Mouse (Mus musculus) ES-Bruce4 (cell line): ENCODE results near the gene Mgll. TPM values are rescaled to one million over a fixed set of nuclear protein-coding genes. Genes with fewer than 3 reads are reported as not detected.

ENCODE experiments used
- H3K27ac ChIP-seq: 2 replicates; pipeline ENCODE4 v1.5.1; 2012; ENCODE audit warnings: low read length, inconsistent platforms; ENCODE audit not compliant: insufficient read depth
- H3K27me3 ChIP-seq: 2 replicates; pipeline ENCODE4 v1.6.1; 2012; ENCODE audit warnings: mild to moderate bottlenecking, low read length, inconsistent platforms; ENCODE audit not compliant: control insufficient read depth, poor library complexity, insufficient read depth, severe bottlenecking
- H3K36me3 ChIP-seq: 2 replicates; pipeline ENCODE4 v1.6.1; 2012; ENCODE audit warnings: inconsistent platforms, mild to moderate bottlenecking, low read length, moderate library complexity; ENCODE audit not compliant: control insufficient read depth, poor library complexity, insufficient read depth, severe bottlenecking
- H3K4me1 ChIP-seq: one replicate; pipeline ENCODE4 v1.8.1; 2011; ENCODE audit warnings: low read length; ENCODE audit not compliant: control insufficient read depth, insufficient read depth
- H3K4me3 ChIP-seq: 2 replicates; pipeline ENCODE4 v1.5.1; 2011; ENCODE audit warnings: low read depth, mild to moderate bottlenecking, low read length
- H3K9ac ChIP-seq: 2 replicates; pipeline ENCODE4 v1.6.1; 2012; ENCODE audit warnings: low read depth, mild to moderate bottlenecking, inconsistent platforms; ENCODE audit not compliant: poor library complexity, severe bottlenecking
- H3K9me3 ChIP-seq: replicated peaks from 2 replicates; pipeline ENCODE4 v1.6.1; 2012; ENCODE audit warnings: mild to moderate bottlenecking, low read length, inconsistent platforms; ENCODE audit not compliant: control insufficient read depth, poor library complexity, insufficient read depth, severe bottlenecking
- CTCF ChIP-seq: IDR thresholded peaks from one replicate; pipeline ENCODE4 v1.8.1; 2011; ENCODE audit warnings: low read depth, low read length
- EP300 ChIP-seq: IDR thresholded peaks from 2 replicates; pipeline ENCODE4 v1.6.1; 2011; ENCODE audit warnings: low read depth, low read length; ENCODE audit not compliant: insufficient read depth
- POLR2A ChIP-seq: IDR thresholded peaks from one replicate; pipeline ENCODE4 v1.8.1; 2011; ENCODE audit warnings: low read length; ENCODE audit not compliant: insufficient read depth
- polyA plus RNA-seq: library from polyadenylated mRNA; stranded (reverse); fragments of >200 nt; gene quantifications from 2 replicates; pipeline ENCODE4 v1.2.4, GENCODE M21; 2011; ENCODE audit warnings: low read depth; ENCODE audit not compliant: missing spikeins, insufficient read depth, insufficient read length

The Mgll gene
- polyA plus RNA-seq, 1 experiment: 3.4 TPM

DNA sequence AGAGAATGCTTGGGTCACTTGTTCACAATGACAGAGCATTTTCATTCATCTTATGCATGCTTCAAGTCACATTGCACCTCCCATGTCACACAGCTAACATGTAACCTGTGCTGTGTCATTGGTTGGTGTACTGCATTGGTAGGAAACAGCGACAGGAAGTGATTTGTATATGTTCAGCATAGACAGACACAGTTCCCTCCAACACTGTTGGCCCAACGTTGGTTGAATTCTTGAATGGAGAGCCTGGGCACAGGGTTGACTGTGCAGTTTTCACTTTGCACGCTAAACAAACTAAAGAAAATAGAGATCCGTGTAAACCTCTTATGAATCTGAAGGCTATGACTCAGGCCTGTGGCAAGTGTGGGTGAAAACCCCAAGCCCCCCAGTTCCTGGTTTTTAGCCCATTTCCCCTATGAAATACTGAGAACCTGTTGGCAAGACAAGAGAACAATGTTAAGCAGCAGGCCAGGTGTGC lies 10.0 kb upstream of the Mgll start:
- Histone ChIP-seq H3K27ac (no peak overlapping the region), H3K9ac (no peak overlapping the region), H3K27me3 (peaks cover 2% of the 10 kb centered on the region; the same call in 1 of the 2 replicates), H3K9me3 (no peaks in the 10 kb centered on the region), H3K4me1 (no peaks in the 10 kb centered on the region), H3K4me3 (no peak overlapping the region), H3K36me3 (no peaks in the 10 kb centered on the region)
- TF ChIP-seq CTCF: no peak
- TF ChIP-seq POLR2A: no peak
- no peak for TF ChIP-seq EP300

DNA sequence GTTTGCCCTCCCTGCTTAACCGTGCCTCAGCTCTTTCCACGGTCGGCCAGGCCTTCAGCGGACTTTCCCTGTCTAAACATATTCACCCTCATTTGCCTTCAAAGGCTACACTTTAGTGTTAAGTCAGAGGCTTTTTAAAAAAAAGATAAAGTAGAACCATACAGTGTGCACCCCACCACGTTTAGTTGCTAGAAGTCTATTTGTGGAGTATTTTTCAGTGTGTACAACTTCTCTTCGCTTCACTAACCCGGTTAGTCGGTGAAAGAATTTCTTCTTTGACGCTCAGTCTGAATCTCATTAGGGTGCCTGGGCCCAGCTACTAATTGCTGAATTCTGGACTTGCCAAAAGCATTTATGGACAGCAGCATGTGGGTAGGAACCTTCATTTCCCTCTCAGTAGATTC lies 8.8 kb upstream of the Mgll start:
- H3K9ac ChIP-seq: no peak overlapping the region
- TF ChIP-seq CTCF: no peak
- TF ChIP-seq POLR2A: no peak
- no peaks in the 10 kb centered on the region for H3K4me1 ChIP-seq
- H3K27me3 ChIP-seq: peaks cover 2% of the 10 kb centered on the region; the same call in 1 of the 2 replicates
- no peaks in the 10 kb centered on the region for H3K9me3 ChIP-seq
- H3K4me3 ChIP-seq: no peak overlapping the region
- no peaks in the 10 kb centered on the region for H3K36me3 ChIP-seq
- no peak overlapping the region for H3K27ac ChIP-seq

DNA sequence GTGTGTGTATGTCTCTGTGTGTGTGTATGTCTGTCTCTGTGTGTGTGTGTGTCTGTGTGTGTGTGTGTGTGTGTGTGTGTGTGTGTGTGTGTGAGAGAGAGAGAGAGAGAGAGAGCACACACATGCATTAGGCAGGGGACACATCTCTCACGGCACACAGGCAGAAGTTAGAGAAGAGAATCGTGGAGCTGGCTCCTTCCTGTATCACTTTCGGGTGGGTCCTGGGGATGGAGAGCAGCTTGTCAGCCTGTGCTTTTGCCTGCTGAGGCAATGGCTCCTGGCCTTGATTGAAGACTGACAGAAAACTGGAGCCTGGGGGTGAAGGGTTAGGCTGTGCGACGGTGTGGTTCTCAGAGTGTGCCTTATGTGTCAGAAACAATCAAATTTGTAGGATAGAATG lies 8.2 kb upstream of the Mgll start:
- no peak for TF ChIP-seq CTCF
- no peak for TF ChIP-seq EP300
- no peak for TF ChIP-seq POLR2A
- Histone ChIP-seq H3K27me3 (peaks cover 2% of the 10 kb centered on the region; the same call in 1 of the 2 replicates), H3K4me3 (no peak overlapping the region), H3K9me3 (no peaks in the 10 kb centered on the region), H3K27ac (no peak overlapping the region), H3K9ac (no peak overlapping the region), H3K36me3 (no peaks in the 10 kb centered on the region), H3K4me1 (no peaks in the 10 kb centered on the region)

DNA sequence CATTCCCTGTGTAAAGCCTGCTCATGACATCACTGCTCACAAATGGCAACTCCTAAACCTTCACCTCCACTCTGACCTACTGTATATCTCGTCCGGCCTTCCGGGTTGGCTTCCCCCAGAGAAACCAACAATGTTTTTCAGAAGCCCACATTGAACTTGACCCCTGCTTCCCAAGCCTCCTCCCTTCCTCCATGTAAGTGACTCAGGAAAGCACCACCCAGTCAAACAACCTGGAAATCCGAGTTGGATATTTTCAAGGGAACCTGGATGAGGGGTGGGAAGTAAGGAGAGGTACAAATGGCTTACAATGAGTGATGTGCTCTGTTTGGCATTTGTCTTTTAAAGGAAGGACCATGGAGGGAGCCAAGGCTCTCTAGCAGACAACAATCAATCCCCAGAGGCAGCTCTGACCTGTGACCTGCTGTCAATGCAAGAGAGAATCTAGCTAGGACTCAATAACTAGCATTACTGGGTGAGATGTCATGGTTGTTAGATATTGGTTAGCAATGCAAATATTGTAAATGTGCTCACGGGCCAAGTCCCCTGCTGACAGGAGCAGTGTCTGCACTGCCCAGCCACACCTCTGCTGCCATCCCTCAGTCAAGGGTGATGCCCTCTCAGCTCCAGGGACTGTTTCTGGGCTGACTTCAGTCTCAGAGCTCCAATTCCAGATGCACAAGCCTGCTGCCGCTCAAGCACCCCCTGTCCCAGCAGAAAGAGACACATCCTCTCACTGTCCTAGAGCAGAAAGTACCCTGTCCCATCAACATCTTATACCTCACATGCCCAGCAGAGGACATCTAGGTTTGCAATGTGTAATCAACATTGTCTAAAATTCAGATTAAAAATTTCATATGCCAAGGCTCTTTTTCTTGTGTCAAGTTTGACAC lies 6.8 kb upstream of the Mgll start:
- TF ChIP-seq EP300: no peak
- TF ChIP-seq POLR2A: no peak
- no peak for TF ChIP-seq CTCF
- H3K9ac ChIP-seq: no peak overlapping the region
- no peak overlapping the region for H3K4me3 ChIP-seq
- peaks cover 2% of the 10 kb centered on the region; the same call in 1 of the 2 replicates for H3K27me3 ChIP-seq
- no peaks in the 10 kb centered on the region for H3K36me3 ChIP-seq
- no peak overlapping the region for H3K27ac ChIP-seq
- H3K9me3 ChIP-seq: no peaks in the 10 kb centered on the region
- H3K4me1 ChIP-seq: no peaks in the 10 kb centered on the region

DNA sequence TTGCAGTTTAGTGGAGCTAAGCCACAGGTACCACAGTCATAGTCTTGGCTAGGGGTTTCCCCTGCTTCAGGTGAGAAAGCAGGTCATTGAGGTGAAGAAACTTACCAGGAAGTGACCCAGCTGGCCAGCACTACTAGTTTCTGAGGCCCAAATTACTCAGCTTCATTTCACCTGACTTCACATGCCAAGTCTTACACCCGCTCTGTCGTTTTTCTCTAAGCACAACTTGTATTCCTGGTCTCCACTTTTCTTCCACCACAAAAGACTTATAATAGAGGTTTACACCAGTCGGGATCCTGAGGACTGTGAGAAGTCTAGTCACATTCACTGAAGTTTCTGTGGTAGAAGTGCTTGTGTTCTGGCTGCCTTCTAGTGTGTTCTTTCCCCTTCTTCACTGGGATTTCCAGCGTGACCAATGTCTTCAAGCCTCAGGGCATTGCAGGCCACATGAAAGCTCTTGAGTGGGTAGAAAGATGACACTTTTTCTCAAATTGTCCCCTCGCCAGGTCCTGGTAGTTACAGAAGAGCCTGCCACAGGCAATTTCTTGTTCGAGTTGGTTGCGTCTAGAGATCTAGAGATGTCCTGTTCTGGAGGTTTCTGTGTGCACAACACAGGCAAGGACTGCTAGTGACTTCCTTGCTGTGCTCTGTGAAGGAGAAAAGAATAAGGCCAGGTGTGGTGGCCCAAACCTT lies 6.0 kb upstream of the Mgll start:
- Histone ChIP-seq H3K27ac (no peak overlapping the region), H3K9ac (no peak overlapping the region), H3K4me3 (no peak overlapping the region), H3K4me1 (no peaks in the 10 kb centered on the region), H3K27me3 (peaks cover 2% of the 10 kb centered on the region; the same call in 1 of the 2 replicates), H3K9me3 (no peaks in the 10 kb centered on the region), H3K36me3 (no peaks in the 10 kb centered on the region)
- TF ChIP-seq EP300 (no peak), CTCF (no peak), POLR2A (no peak)

DNA sequence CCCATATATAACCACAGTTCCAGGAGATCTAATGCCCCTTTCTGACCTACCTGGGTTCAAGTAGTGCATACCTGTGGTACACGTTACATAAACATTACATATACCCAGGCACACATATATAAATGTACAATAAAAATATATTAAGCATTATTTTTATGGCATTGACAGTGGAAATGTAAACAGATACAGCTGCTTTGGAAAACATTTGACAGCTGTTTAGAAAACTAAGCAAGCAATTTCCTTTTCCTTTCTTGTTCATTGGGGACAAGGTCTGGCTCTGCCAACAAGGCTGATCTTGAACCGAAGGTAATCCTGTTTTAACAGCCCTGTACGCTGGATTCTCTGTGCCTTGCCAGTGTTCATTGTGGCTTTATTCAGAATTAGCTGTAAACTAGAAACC lies 3.2 kb upstream of the Mgll start:
- TF ChIP-seq POLR2A (no peak), EP300 (no peak), CTCF (no peak)
- H3K27ac ChIP-seq: no peak overlapping the region

More for the DNA sequence above, 3.2 kb upstream of the Mgll start:
- Histone ChIP-seq H3K9me3 (no peaks in the 10 kb centered on the region), H3K4me1 (no peaks in the 10 kb centered on the region), H3K4me3 (no peak overlapping the region), H3K9ac (no peak overlapping the region), H3K27me3 (peaks cover 2% of the 10 kb centered on the region; the same call in 1 of the 2 replicates), H3K36me3 (no peaks in the 10 kb centered on the region)
